19 mouse cellular contexts compared by ENCODE assay signal in genomic region chr9:110259118-110259517, GRCm38 (mm10). TPM values are rescaled to one million over a fixed set of nuclear protein-coding genes. Genes with fewer than 3 reads are reported as not detected.
DNase-seq lines count a peak whose midpoint lies in the region; ATAC-seq and TF ChIP-seq lines count a peak whose summit lies in the region.
"Had no signal": no experiment of that assay in that cellular context is flagged by ENCODE, and none has a peak within 500 bp of the region (broad histone marks: within the 10 kb centered on the region; RNA-seq: fewer than 3 reads in every experiment).

No protein-coding gene starts in this region.

- no peak for TF ChIP-seq CTCF in MEL (IDR thresholded peaks at IDR 0.05 in 2 of 3, conservative IDR thresholded peaks at IDR 0.05 in 1 of 3; ENCODE audit: control insufficient read depth in 1 of 3, insufficient read depth in 1 of 3, low read depth in 2 of 3, low read length in 3 of 3, poor library complexity in 1 of 3, severe bottlenecking in 1 of 3)

- no peaks in the 10 kb centered on the region for H3K79me2 ChIP-seq in MEL (ENCODE audit: control insufficient read depth, insufficient read depth, low read length, poor library complexity)

- peaks cover 26% of the 10 kb centered on the region for H3K4me1 ChIP-seq in forebrain, embryonic 10.5 days
- peaks cover 4% of the 10 kb centered on the region; the same call in 1 of the 2 replicates for H3K4me1 ChIP-seq in forebrain, embryonic 11.5 days (replicated peaks; ENCODE audit: control insufficient read depth, insufficient read depth, low read length)
- H3K4me1 ChIP-seq in midbrain, embryonic 10.5 days = peaks cover 28% of the 10 kb centered on the region
- H3K4me1 ChIP-seq in midbrain, embryonic 14.5 days (ENCODE audit: control insufficient read depth, insufficient read depth, low read length) = 0 out of 2 replicates have a peak, but pooled peaks cover 3% of the 10 kb centered on the region
- H3K4me1 ChIP-seq in neural tube, embryonic 13.5 days (replicated peaks) = peaks cover 35% of the 10 kb centered on the region
- no peaks in the 10 kb centered on the region for H3K4me1 ChIP-seq in MEL (ENCODE audit: control insufficient read depth in 1 of 2, insufficient read depth in 2 of 2, low read length in 2 of 2)
- H3K4me1 ChIP-seq: embryonic facial prominence, embryonic 13.5 days; embryonic facial prominence, embryonic 15.5 days had no signal

- no peak for TF ChIP-seq POLR2A in MEL (IDR thresholded peaks at IDR 0.05; ENCODE audit: control insufficient read depth in 1 of 2, insufficient read depth in 1 of 2, low read depth in 1 of 2, low read length in 2 of 2, poor library complexity in 1 of 2)

- TF ChIP-seq RAD21 in MEL (IDR thresholded peaks at IDR 0.05; ENCODE audit: low read depth, low read length) = no peak

- no peaks in the 10 kb centered on the region for H3K9me3 ChIP-seq in forebrain, embryonic 10.5 days
- H3K9me3 ChIP-seq in forebrain, embryonic 11.5 days (ENCODE audit: control insufficient read depth, low read length) = no peaks in the 10 kb centered on the region
- no peaks in the 10 kb centered on the region for H3K9me3 ChIP-seq in midbrain, embryonic 10.5 days (replicated peaks)
- H3K9me3 ChIP-seq in midbrain, embryonic 14.5 days (ENCODE audit: control insufficient read depth, low read length) = no peaks in the 10 kb centered on the region
- H3K9me3 ChIP-seq in neural tube, embryonic 13.5 days = no peaks in the 10 kb centered on the region
- H3K9me3 ChIP-seq in MEL (replicated peaks; ENCODE audit: insufficient read depth, low read length) = no peaks in the 10 kb centered on the region
- H3K9me3 ChIP-seq: embryonic facial prominence, embryonic 13.5 days; embryonic facial prominence, embryonic 15.5 days; forebrain, embryonic 12.5 days; G1E had no signal

- H3K27ac ChIP-seq in forebrain, embryonic 10.5 days = peak overlapping the region; percentile 59
- no peak overlapping the region for H3K27ac ChIP-seq in forebrain, embryonic 11.5 days (ENCODE audit: low read depth, low read length)
- H3K27ac ChIP-seq in midbrain, embryonic 10.5 days (replicated peaks) = peak overlapping the region; percentile 50; the same call in 1 of the 2 replicates
- H3K27ac ChIP-seq in midbrain, embryonic 14.5 days (replicated peaks; ENCODE audit: low read depth, low read length) = no peak overlapping the region
- H3K27ac ChIP-seq in neural tube, embryonic 13.5 days (replicated peaks) = 0 out of 2 replicates have a peak overlapping the region, but pooled peaks have one; percentile 14
- H3K27ac ChIP-seq in MEL (ENCODE audit: control insufficient read depth, low read depth, low read length) = no peak overlapping the region
- H3K27ac ChIP-seq: embryonic facial prominence, embryonic 13.5 days; embryonic facial prominence, embryonic 15.5 days; forebrain, embryonic 12.5 days had no signal

- no peak for TF ChIP-seq EP300 in MEL (IDR thresholded peaks at IDR 0.05; ENCODE audit: low read depth in 1 of 2, low read length in 2 of 2)

- no peaks in the 10 kb centered on the region for H3K27me3 ChIP-seq in forebrain, embryonic 10.5 days (ENCODE audit: poor library complexity, severe bottlenecking)
- H3K27me3 ChIP-seq in forebrain, embryonic 11.5 days (ENCODE audit: control insufficient read depth, insufficient read depth, low read length) = no peaks in the 10 kb centered on the region
- no peaks in the 10 kb centered on the region for H3K27me3 ChIP-seq in midbrain, embryonic 10.5 days (ENCODE audit: low read depth, poor library complexity, severe bottlenecking)
- H3K27me3 ChIP-seq in midbrain, embryonic 14.5 days (ENCODE audit: control insufficient read depth, insufficient read depth, low read length) = no peaks in the 10 kb centered on the region
- no peaks in the 10 kb centered on the region for H3K27me3 ChIP-seq in neural tube, embryonic 13.5 days
- no peaks in the 10 kb centered on the region; a peak in 1 of 4 replicates for H3K27me3 ChIP-seq in MEL (ENCODE audit: control insufficient read depth in 1 of 2, insufficient read depth in 2 of 2, low read length in 2 of 2)
- H3K27me3 ChIP-seq: embryonic facial prominence, embryonic 13.5 days; embryonic facial prominence, embryonic 15.5 days; forebrain, embryonic 12.5 days had no signal

- H3K4me2 ChIP-seq in forebrain, embryonic 11.5 days (ENCODE audit: low read depth, low read length, severe bottlenecking) = no peak overlapping the region
- H3K4me2 ChIP-seq in midbrain, embryonic 14.5 days (ENCODE audit: low read length) = no peak overlapping the region
- no peak overlapping the region for H3K4me2 ChIP-seq in neural tube, embryonic 13.5 days
- H3K4me2 ChIP-seq: embryonic facial prominence, embryonic 13.5 days; embryonic facial prominence, embryonic 15.5 days; forebrain, embryonic 12.5 days had no signal

- no peak overlapping the region for H3K9ac ChIP-seq in forebrain, embryonic 11.5 days (ENCODE audit: low read length)
- H3K9ac ChIP-seq in midbrain, embryonic 14.5 days (replicated peaks; ENCODE audit: low read length) = no peak overlapping the region
- H3K9ac ChIP-seq in neural tube, embryonic 13.5 days = no peak overlapping the region
- no peak overlapping the region for H3K9ac ChIP-seq in MEL (ENCODE audit: control insufficient read depth, low read depth, low read length, poor library complexity, severe bottlenecking)
- H3K9ac ChIP-seq: embryonic facial prominence, embryonic 13.5 days; embryonic facial prominence, embryonic 15.5 days; forebrain, embryonic 12.5 days had no signal

- no peak overlapping the region for H3K4me3 ChIP-seq in forebrain, embryonic 10.5 days
- H3K4me3 ChIP-seq in forebrain, embryonic 11.5 days (ENCODE audit: low read depth, low read length) = no peak overlapping the region
- no peak overlapping the region for H3K4me3 ChIP-seq in midbrain, embryonic 10.5 days
- H3K4me3 ChIP-seq in midbrain, embryonic 14.5 days (replicated peaks; ENCODE audit: low read depth, low read length) = no peak overlapping the region
- H3K4me3 ChIP-seq in neural tube, embryonic 13.5 days = no peak overlapping the region
- H3K4me3 ChIP-seq in MEL (ENCODE audit: control insufficient read depth in 1 of 2, insufficient read depth in 1 of 2, low read depth in 2 of 2, low read length in 2 of 2) = no peak overlapping the region
- H3K4me3 ChIP-seq: embryonic facial prominence, embryonic 13.5 days; embryonic facial prominence, embryonic 15.5 days; erythroblast, embryonic 14.5 days; forebrain, embryonic 12.5 days had no signal

- ATAC-seq in forebrain, embryonic 11.5 days (replicated peaks; ENCODE audit: low FRiP score) = no peak
- ATAC-seq in midbrain, embryonic 14.5 days (ENCODE audit: low FRiP score, low TSS enrichment) = no peak
- ATAC-seq in neural tube, embryonic 13.5 days (ENCODE audit: low read depth) = no peak
- ATAC-seq: forebrain, embryonic 14.5 days; forebrain, embryonic 16.5 days had no signal

- 84% methylated on average over 3 of the region's 3 CpGs for WGBS in forebrain, embryonic 10.5 days
- WGBS in forebrain, embryonic 11.5 days = 83% methylated on average over 3 of the region's 3 CpGs
- 89% methylated on average over 3 of the region's 3 CpGs for WGBS in midbrain, embryonic 10.5 days
- 84% methylated on average over 3 of the region's 3 CpGs for WGBS in midbrain, embryonic 14.5 days
- WGBS in neural tube, embryonic 13.5 days = 88% methylated on average over 3 of the region's 3 CpGs

- peaks cover 8% of the 10 kb centered on the region; the same call in 1 of the 2 replicates for H3K36me3 ChIP-seq in forebrain, embryonic 10.5 days (replicated peaks)
- H3K36me3 ChIP-seq in forebrain, embryonic 11.5 days (ENCODE audit: control insufficient read depth, insufficient read depth, low read length) = no peaks in the 10 kb centered on the region
- H3K36me3 ChIP-seq in midbrain, embryonic 10.5 days = peaks cover 12% of the 10 kb centered on the region
- H3K36me3 ChIP-seq in midbrain, embryonic 14.5 days (ENCODE audit: control insufficient read depth, insufficient read depth, low read length) = peaks cover 52% of the 10 kb centered on the region
- H3K36me3 ChIP-seq in neural tube, embryonic 13.5 days = peaks cover 39% of the 10 kb centered on the region
- no peaks in the 10 kb centered on the region for H3K36me3 ChIP-seq in MEL (ENCODE audit: control insufficient read depth in 1 of 2, insufficient read depth in 2 of 2, low read length in 2 of 2)
- H3K36me3 ChIP-seq: embryonic facial prominence, embryonic 13.5 days; embryonic facial prominence, embryonic 15.5 days; G1E had no signal

- no peak for DNase-seq in forebrain, embryonic 10.5 days (ENCODE audit: extremely low spot score, low spot score)
- DNase-seq in forebrain, embryonic 11.5 days (ENCODE audit: low spot score) = no peak
- DNase-seq in midbrain, embryonic 10.5 days (ENCODE audit: low spot score) = no peak
- DNase-seq in midbrain, embryonic 14.5 days = no peak
- no peak for DNase-seq in neural tube, embryonic 10.5 days (ENCODE audit: extremely low spot score, low spot score)
- DNase-seq in MEL (ENCODE audit: low read depth, low spot score) = no peak
- no peak for DNase-seq in frontal cortex, postnatal 14 days (ENCODE audit: low spot score in 2 of 2)
- DNase-seq: adrenal gland, adult 2 months; adrenal gland, postnatal 10 days; adrenal gland, postnatal 25 days; embryo, embryonic 11 days had no signal

TF ChIP-seq in MEL, 35 proteins besides CTCF, POLR2A, EP300 and RAD21 (continues in another document):
- TF ChIP-seq ZKSCAN1 (IDR thresholded peaks at IDR 0.05; ENCODE audit: low read depth, low read length) = peak; percentile 79

RNA-seq across cellular contexts. Expression of gene Cspg5, which starts 15.5 kb away (rescaled TPM):
- 5.4 and 6.3 TPM in 2 replicates for polyA plus RNA-seq in forebrain, embryonic 10.5 days (2016; fragmentation: Nextera tagmentation; extraction: Ambion mirVana)
- polyA plus RNA-seq in forebrain, embryonic 11.5 days (2014; fragmentation: Nextera tagmentation; extraction: Ambion mirVana) = 10.9 and 11.3 TPM in 2 replicates
- 8.4 and 13.5 TPM in 2 replicates for polyA plus RNA-seq in midbrain, embryonic 10.5 days (2016; fragmentation: Nextera tagmentation; extraction: Ambion mirVana)
- polyA plus RNA-seq in midbrain, embryonic 14.5 days (2014; fragmentation: Nextera tagmentation; extraction: Ambion mirVana) = 105 and 178 TPM in 2 replicates
- polyA plus RNA-seq in neural tube, embryonic 13.5 days (2015; fragmentation: Nextera tagmentation; extraction: Ambion mirVana) = 66.5 and 71.1 TPM in 2 replicates
- 0.49 and 0.65 TPM in 2 replicates for total RNA-seq in MEL (2012; rRNA removed)
- 1 to 10 TPM in 1 of 2 experiments, not detected in 1; 1.0 TPM for polyA plus RNA-seq in MEL (2012; ENCODE audit: insufficient read depth in 1 of 2, insufficient read length in 2 of 2, low read depth in 1 of 2, low replicate concordance in 2 of 2, missing spikeins in 1 of 2)

RNA-seq across cellular contexts. Expression of gene Elp6, which starts 45.9 kb away (rescaled TPM):
- 43.7 and 47.2 TPM in 2 replicates for polyA plus RNA-seq in forebrain, embryonic 10.5 days (2016; fragmentation: Nextera tagmentation; extraction: Ambion mirVana)
- 37.5 and 40.3 TPM in 2 replicates for polyA plus RNA-seq in forebrain, embryonic 11.5 days (2014; fragmentation: Nextera tagmentation; extraction: Ambion mirVana)
- 45.1 and 45.6 TPM in 2 replicates for polyA plus RNA-seq in midbrain, embryonic 10.5 days (2016; fragmentation: Nextera tagmentation; extraction: Ambion mirVana)
- 43.4 and 43.5 TPM in 2 replicates for polyA plus RNA-seq in midbrain, embryonic 14.5 days (2014; fragmentation: Nextera tagmentation; extraction: Ambion mirVana)
- polyA plus RNA-seq in neural tube, embryonic 13.5 days (2015; fragmentation: Nextera tagmentation; extraction: Ambion mirVana) = 35.8 and 39.2 TPM in 2 replicates
- total RNA-seq in MEL (2012; rRNA removed) = 32.6 and 34.6 TPM in 2 replicates
- 10 to 100 TPM in 1 of 2 experiments, not detected in 1; 29.6 TPM for polyA plus RNA-seq in MEL (2012; ENCODE audit: insufficient read depth in 1 of 2, insufficient read length in 2 of 2, low read depth in 1 of 2, low replicate concordance in 2 of 2, missing spikeins in 1 of 2)

Comparison
In these comparisons a context has a peak if more than half of its experiments do, and no peak if none do; other contexts are left out.
1. H3K27ac ChIP-seq: peak in forebrain, embryonic 10.5 days (single experiment), midbrain, embryonic 10.5 days (single experiment) and neural tube, embryonic 13.5 days (single experiment); none in forebrain, embryonic 11.5 days (single experiment), midbrain, embryonic 14.5 days (single experiment) and MEL (single experiment).